Mouse (Mus musculus): ENCODE measurements at regions not wholly inside any gene's neighbourhood (a gene's known extent, or its start where the extent isn't known, plus 50 kb on each side); places are given as distances from the start of the nearest gene placed in this dataset.

DNA sequence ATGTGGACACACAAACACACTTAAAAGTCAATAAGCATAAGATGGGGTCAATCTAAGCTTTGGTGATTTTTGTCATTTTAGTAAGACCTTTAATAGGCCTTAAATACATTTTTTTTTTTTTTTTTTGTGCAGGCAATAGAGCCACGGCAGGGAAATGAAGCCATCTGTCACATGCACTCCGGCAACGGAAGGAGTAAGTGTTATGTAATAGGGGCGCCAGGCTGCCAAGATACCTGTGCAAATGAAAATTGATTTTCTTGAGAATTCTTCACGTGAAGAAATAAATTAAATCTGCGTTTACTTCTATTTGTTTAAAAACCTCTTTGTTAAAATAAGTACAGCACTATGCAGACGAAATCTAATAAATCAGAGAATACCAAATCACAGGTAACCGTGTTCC is 54.6 kb upstream of the Card11 start:
- H3K36me3 ChIP-seq (replicated peaks; ENCODE audit: control insufficient read depth, insufficient read depth): no peaks in the 10 kb centered on the region
- peaks cover 12% of the 10 kb centered on the region; the same call in 1 of the 2 replicates for H3K9me3 ChIP-seq (ENCODE audit: control insufficient read depth, low read length)
- no peak overlapping the region for H3K4me2 ChIP-seq (replicated peaks)
- no peak overlapping the region for H3K27ac ChIP-seq
- H3K4me3 ChIP-seq (replicated peaks; ENCODE audit: low read length): no peak overlapping the region
- WGBS: 76% methylated on average over 8 of the region's 8 CpGs
- no peaks in the 10 kb centered on the region for H3K4me1 ChIP-seq (replicated peaks; ENCODE audit: control insufficient read depth, insufficient read depth, low read length)
- no peaks in the 10 kb centered on the region for H3K27me3 ChIP-seq (ENCODE audit: control insufficient read depth, insufficient read depth, low read length)
- DNase-seq (ENCODE audit: low spot score) (no peak), ATAC-seq (ENCODE audit: low FRiP score) (no peak)
- no peak overlapping the region for H3K9ac ChIP-seq

DNA sequence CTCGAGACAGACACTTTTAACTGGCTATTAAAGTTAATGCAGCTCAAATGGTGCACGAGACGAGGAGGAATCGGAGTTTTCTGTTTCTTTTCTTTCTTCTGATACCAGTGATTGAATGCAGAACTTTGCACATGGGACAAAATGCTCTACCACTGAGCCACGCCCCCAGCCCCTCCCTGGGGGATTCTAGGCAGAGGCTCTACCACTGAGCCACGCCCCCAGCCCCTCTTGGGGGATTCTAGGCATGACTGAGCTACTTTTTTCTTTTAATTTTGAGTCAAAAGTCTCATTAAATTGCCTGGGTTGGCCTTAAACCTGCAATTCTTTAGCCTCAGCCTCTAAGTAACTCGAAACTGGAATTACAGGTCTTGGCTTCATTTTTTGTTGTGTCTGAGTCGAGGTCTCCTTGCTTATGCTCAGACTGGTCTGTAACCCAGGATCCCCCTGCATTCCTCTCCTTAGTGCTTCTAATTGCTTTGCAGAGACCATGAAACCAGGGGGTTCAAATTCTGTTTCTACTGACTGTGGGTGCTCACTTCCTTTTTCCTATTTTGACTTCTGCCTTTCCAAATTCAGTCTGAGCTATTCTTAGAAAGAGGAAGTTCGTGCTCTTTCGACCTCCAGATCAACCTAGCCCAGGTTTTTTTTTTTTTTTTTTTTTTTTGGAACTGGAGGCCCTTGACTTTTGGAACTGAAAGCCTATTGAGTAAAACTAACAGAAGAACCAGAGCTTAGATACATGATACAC is 55.4 kb upstream of the Card11 start:
- Histone ChIP-seq H3K27me3 (ENCODE audit: control insufficient read depth, insufficient read depth, low read length) (no peaks in the 10 kb centered on the region), H3K4me3 (replicated peaks; ENCODE audit: low read length) (no peak overlapping the region), H3K36me3 (replicated peaks; ENCODE audit: control insufficient read depth, insufficient read depth) (no peaks in the 10 kb centered on the region), H3K9ac (no peak overlapping the region), H3K9me3 (ENCODE audit: control insufficient read depth, low read length) (peaks cover 12% of the 10 kb centered on the region; the same call in 1 of the 2 replicates), H3K27ac (no peak overlapping the region), H3K4me2 (replicated peaks) (no peak overlapping the region), H3K4me1 (replicated peaks; ENCODE audit: control insufficient read depth, insufficient read depth, low read length) (no peaks in the 10 kb centered on the region)
- WGBS: 79% methylated on average over 10 of the region's 10 CpGs
- ATAC-seq (ENCODE audit: low FRiP score): no peak
- no peak for DNase-seq (ENCODE audit: low spot score)

DNA sequence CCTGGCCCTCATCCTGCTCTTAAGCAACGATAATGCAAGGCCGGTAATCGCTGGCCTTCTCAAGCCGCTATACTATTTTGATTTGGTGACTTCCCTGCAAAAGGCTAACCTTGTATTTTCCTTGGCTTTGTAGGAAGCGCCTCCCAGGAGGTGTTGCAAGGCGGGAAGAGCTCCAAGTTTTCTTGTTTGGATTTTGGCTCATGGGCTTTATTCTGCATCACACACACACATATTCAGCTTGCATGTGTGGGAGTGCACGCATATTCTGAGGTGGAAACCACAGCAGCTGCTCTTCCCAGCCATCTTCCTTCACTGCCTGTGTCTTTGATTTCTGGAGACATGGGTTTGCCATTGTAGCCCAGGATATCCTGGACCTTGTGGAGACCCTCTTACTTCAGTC is 57.8 kb upstream of the Card11 start:
- Histone ChIP-seq H3K27ac (no peak overlapping the region), H3K4me2 (replicated peaks) (no peak overlapping the region), H3K27me3 (ENCODE audit: control insufficient read depth, insufficient read depth, low read length) (no peaks in the 10 kb centered on the region), H3K9ac (no peak overlapping the region), H3K36me3 (replicated peaks; ENCODE audit: control insufficient read depth, insufficient read depth) (no peaks in the 10 kb centered on the region), H3K9me3 (ENCODE audit: control insufficient read depth, low read length) (no peaks in the 10 kb centered on the region), H3K4me3 (replicated peaks; ENCODE audit: low read length) (no peak overlapping the region), H3K4me1 (replicated peaks; ENCODE audit: control insufficient read depth, insufficient read depth, low read length) (no peaks in the 10 kb centered on the region)
- DNase-seq (ENCODE audit: low spot score) (no peak), ATAC-seq (ENCODE audit: low FRiP score) (no peak)
- WGBS: 83% methylated on average over 7 of the region's 7 CpGs

- no peak overlapping the region for H3K27ac ChIP-seq
- no peak for DNase-seq (ENCODE audit: low spot score)
- H3K4me2 ChIP-seq (replicated peaks): no peak overlapping the region
- H3K4me3 ChIP-seq (replicated peaks; ENCODE audit: low read length): no peak overlapping the region
- 57% methylated on average over 1 of the region's 1 CpGs for WGBS
- H3K36me3 ChIP-seq (replicated peaks; ENCODE audit: control insufficient read depth, insufficient read depth): no peaks in the 10 kb centered on the region
- no peaks in the 10 kb centered on the region for H3K9me3 ChIP-seq (ENCODE audit: control insufficient read depth, low read length)
- H3K9ac ChIP-seq: no peak overlapping the region
- H3K4me1 ChIP-seq (replicated peaks; ENCODE audit: control insufficient read depth, insufficient read depth, low read length): no peaks in the 10 kb centered on the region
- no peak for ATAC-seq (ENCODE audit: low FRiP score)
- H3K27me3 ChIP-seq (ENCODE audit: control insufficient read depth, insufficient read depth, low read length): no peaks in the 10 kb centered on the region
Measured at GRCm38 (mm10) chr5:141058863-141059262, 58.5 kb upstream of the Card11 start.

DNA sequence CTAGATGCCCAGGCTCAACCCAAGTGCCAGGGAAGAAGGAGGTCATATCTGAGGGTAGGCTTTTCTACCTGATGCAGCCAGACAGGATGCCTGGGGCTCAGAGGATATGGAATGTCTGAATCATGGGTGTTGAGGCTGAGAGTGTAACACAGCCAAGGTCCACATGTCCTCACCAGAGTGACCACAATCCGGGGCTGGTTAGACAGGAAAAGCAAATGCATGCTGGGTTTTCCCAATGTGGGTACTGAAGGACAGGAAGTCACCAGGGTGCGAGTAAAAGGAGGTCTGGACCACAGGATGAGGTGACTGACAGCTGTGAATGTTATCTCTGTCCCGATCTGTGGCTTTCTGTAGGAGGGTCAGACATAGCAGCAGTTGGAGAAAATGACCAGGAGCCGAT is 61.8 kb upstream of the Card11 start:
- Histone ChIP-seq H3K9ac (no peak overlapping the region), H3K4me3 (replicated peaks; ENCODE audit: low read length) (no peak overlapping the region), H3K36me3 (replicated peaks; ENCODE audit: control insufficient read depth, insufficient read depth) (no peaks in the 10 kb centered on the region), H3K4me2 (replicated peaks) (no peak overlapping the region), H3K27me3 (ENCODE audit: control insufficient read depth, insufficient read depth, low read length) (no peaks in the 10 kb centered on the region), H3K9me3 (ENCODE audit: control insufficient read depth, low read length) (no peaks in the 10 kb centered on the region), H3K4me1 (replicated peaks; ENCODE audit: control insufficient read depth, insufficient read depth, low read length) (no peaks in the 10 kb centered on the region), H3K27ac (no peak overlapping the region)
- WGBS: 83% methylated on average over 4 of the region's 4 CpGs
- DNase-seq (ENCODE audit: low spot score) (no peak), ATAC-seq (ENCODE audit: low FRiP score) (no peak)

GRCm38 (mm10) chr5:141067561-141067960 is 67.2 kb upstream of the Card11 start:
- H3K9me3 ChIP-seq (ENCODE audit: control insufficient read depth, low read length): no peaks in the 10 kb centered on the region
- no peaks in the 10 kb centered on the region for H3K4me1 ChIP-seq (replicated peaks; ENCODE audit: control insufficient read depth, insufficient read depth, low read length)
- WGBS: 83% methylated on average over 7 of the region's 7 CpGs
- H3K9ac ChIP-seq: no peak overlapping the region
- H3K27ac ChIP-seq: no peak overlapping the region
- H3K4me3 ChIP-seq (replicated peaks; ENCODE audit: low read length): no peak overlapping the region
- DNase-seq (ENCODE audit: low spot score) (no peak), ATAC-seq (ENCODE audit: low FRiP score) (no peak)
- no peak overlapping the region for H3K4me2 ChIP-seq (replicated peaks)
- no peaks in the 10 kb centered on the region for H3K36me3 ChIP-seq (replicated peaks; ENCODE audit: control insufficient read depth, insufficient read depth)
- no peaks in the 10 kb centered on the region for H3K27me3 ChIP-seq (ENCODE audit: control insufficient read depth, insufficient read depth, low read length)

- WGBS: 64% methylated on average over 3 of the region's 3 CpGs
- H3K4me3 ChIP-seq (replicated peaks; ENCODE audit: low read length): no peak overlapping the region
- no peak for ATAC-seq (ENCODE audit: low FRiP score)
- no peaks in the 10 kb centered on the region for H3K36me3 ChIP-seq (replicated peaks; ENCODE audit: control insufficient read depth, insufficient read depth)
- no peak overlapping the region for H3K27ac ChIP-seq
- no peaks in the 10 kb centered on the region for H3K9me3 ChIP-seq (ENCODE audit: control insufficient read depth, low read length)
- no peaks in the 10 kb centered on the region for H3K4me1 ChIP-seq (replicated peaks; ENCODE audit: control insufficient read depth, insufficient read depth, low read length)
- no peak for DNase-seq (ENCODE audit: low spot score)
- no peak overlapping the region for H3K9ac ChIP-seq
- no peak overlapping the region for H3K4me2 ChIP-seq (replicated peaks)
- no peaks in the 10 kb centered on the region for H3K27me3 ChIP-seq (ENCODE audit: control insufficient read depth, insufficient read depth, low read length)
Measured at GRCm38 (mm10) chr5:141074457-141074856, 74.1 kb upstream of the Card11 start.

DNA sequence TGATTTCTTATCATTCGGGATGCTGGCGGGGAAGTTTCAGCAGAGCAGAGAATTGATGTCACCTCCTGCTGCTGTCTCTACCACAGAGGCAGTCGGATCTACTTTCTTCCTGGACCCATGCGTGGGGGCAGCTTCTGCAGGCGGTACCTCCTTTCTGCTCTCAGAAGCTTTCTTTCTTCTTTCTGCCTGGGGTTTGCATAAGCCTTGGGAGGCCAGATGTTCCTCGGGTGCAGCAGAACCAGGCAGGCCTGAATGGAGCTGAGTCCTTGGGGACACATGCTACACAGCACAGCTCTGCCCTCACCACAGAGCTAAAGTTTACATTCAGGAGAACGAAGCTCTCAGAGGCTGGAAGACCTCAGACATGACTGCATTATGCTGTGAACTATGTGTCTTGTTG is 75.8 kb upstream of the Card11 start:
- ATAC-seq (ENCODE audit: low FRiP score): no peak
- no peaks in the 10 kb centered on the region for H3K4me1 ChIP-seq (replicated peaks; ENCODE audit: control insufficient read depth, insufficient read depth, low read length)
- no peaks in the 10 kb centered on the region for H3K9me3 ChIP-seq (ENCODE audit: control insufficient read depth, low read length)
- H3K27me3 ChIP-seq (ENCODE audit: control insufficient read depth, insufficient read depth, low read length): no peaks in the 10 kb centered on the region
- 59% methylated on average over 7 of the region's 7 CpGs for WGBS
- DNase-seq (ENCODE audit: low spot score): no peak
- no peaks in the 10 kb centered on the region for H3K36me3 ChIP-seq (replicated peaks; ENCODE audit: control insufficient read depth, insufficient read depth)
- no peak overlapping the region for H3K27ac ChIP-seq
- H3K4me2 ChIP-seq (replicated peaks): no peak overlapping the region
- no peak overlapping the region for H3K4me3 ChIP-seq (replicated peaks; ENCODE audit: low read length)
- no peak overlapping the region for H3K9ac ChIP-seq

GRCm38 (mm10) chr5:141076942-141077341 is 76.6 kb upstream of the Card11 start:
- Histone ChIP-seq H3K4me3 (replicated peaks; ENCODE audit: low read length) (no peak overlapping the region), H3K9me3 (ENCODE audit: control insufficient read depth, low read length) (no peaks in the 10 kb centered on the region), H3K27ac (no peak overlapping the region), H3K4me2 (replicated peaks) (no peak overlapping the region), H3K36me3 (replicated peaks; ENCODE audit: control insufficient read depth, insufficient read depth) (no peaks in the 10 kb centered on the region), H3K9ac (no peak overlapping the region), H3K4me1 (replicated peaks; ENCODE audit: control insufficient read depth, insufficient read depth, low read length) (0 out of 2 replicates have a peak, but pooled peaks cover under 1% of the 10 kb centered on the region), H3K27me3 (ENCODE audit: control insufficient read depth, insufficient read depth, low read length) (no peaks in the 10 kb centered on the region)
- whole genome bisulfite sequencing: 93% methylated on average over 2 of the region's 2 CpGs
- ATAC-seq (ENCODE audit: low FRiP score) (no peak), DNase-seq (ENCODE audit: low spot score) (no peak)

DNA sequence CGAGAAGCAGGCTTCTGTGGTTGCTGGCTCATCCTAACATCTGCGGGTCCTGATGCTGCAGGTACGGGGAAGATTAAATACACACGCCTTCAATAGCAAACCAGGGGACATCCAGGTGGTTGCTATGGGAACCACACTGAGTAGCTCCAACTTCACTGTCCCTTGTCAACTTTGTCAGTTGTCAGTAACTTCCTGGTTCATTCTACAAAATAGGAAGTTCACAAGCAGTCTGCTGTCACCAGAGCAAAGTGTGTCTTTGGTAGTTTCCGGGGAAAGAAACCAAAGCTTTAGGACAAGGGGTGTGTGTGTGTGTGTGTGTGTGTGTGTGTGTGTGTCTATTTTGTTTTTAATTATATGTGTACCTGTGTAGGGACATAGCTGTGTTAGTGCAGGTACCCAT is 80.5 kb upstream of the Card11 start:
- Histone ChIP-seq H3K4me2 (replicated peaks) (no peak overlapping the region), H3K4me1 (replicated peaks; ENCODE audit: control insufficient read depth, insufficient read depth, low read length) (0 out of 2 replicates have a peak, but pooled peaks cover 8% of the 10 kb centered on the region), H3K4me3 (replicated peaks; ENCODE audit: low read length) (no peak overlapping the region), H3K27me3 (ENCODE audit: control insufficient read depth, insufficient read depth, low read length) (no peaks in the 10 kb centered on the region), H3K27ac (no peak overlapping the region), H3K9me3 (ENCODE audit: control insufficient read depth, low read length) (no peaks in the 10 kb centered on the region), H3K36me3 (replicated peaks; ENCODE audit: control insufficient read depth, insufficient read depth) (no peaks in the 10 kb centered on the region), H3K9ac (no peak overlapping the region)
- 87% methylated on average over 5 of the region's 5 CpGs for WGBS
- no peak for DNase-seq (ENCODE audit: low spot score)
- no peak for ATAC-seq (ENCODE audit: low FRiP score)
